Mouse (Mus musculus): Measurements from ENCODE around the gene Spred1. TPM values are rescaled to one million over a fixed set of nuclear protein-coding genes. Genes with fewer than 3 reads are reported as not detected.
"Not testable (repeated sequence)": the region's sequence is repeated elsewhere in the genome, so short reads cannot be mapped to it uniquely, and the experiment has no call there.

Spred1 gene
- polyA plus RNA-seq, 1 experiment from 2014 or later = 23.4 TPM

DNA sequence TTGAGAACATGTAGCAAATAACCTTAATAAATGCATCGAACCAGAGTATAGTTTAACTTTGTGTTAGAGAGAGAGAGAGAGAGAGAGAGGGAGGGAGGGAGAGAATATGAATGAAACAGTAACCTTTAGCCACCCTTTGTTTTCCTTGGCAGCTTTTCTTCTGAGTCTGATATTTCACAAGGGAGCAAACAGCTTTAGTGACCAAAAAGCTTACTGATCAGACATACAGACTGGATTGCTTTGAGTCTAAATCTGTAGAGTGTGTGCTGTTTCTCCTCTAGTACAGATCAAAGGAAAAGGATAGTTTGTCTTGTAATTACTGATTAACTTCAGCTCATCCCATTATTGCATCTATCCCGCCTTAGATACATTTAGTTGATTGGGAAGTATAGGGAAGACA is 8.0 kb downstream of the Spred1 start:
- H3K4me3 ChIP-seq (replicated peaks; ENCODE audit: low read length) = no peak overlapping the region
- H3K27ac ChIP-seq = no peak overlapping the region
- no peak overlapping the region for H3K9ac ChIP-seq
- peaks cover 7% of the 10 kb centered on the region; the same call in 1 of the 2 replicates for H3K4me1 ChIP-seq (replicated peaks; ENCODE audit: control insufficient read depth, insufficient read depth, low read length)
- H3K4me2 ChIP-seq (replicated peaks) = no peak overlapping the region
- H3K27me3 ChIP-seq (ENCODE audit: control insufficient read depth, insufficient read depth, low read length) = no peaks in the 10 kb centered on the region
- no peaks in the 10 kb centered on the region for H3K36me3 ChIP-seq (replicated peaks; ENCODE audit: control insufficient read depth, insufficient read depth)
- WGBS = 86% methylated on average over 2 of the region's 2 CpGs
- H3K9me3 ChIP-seq (ENCODE audit: control insufficient read depth, low read length) = no peaks in the 10 kb centered on the region
- ATAC-seq (ENCODE audit: low FRiP score) (no peak), DNase-seq (ENCODE audit: low spot score) (no peak)

DNA sequence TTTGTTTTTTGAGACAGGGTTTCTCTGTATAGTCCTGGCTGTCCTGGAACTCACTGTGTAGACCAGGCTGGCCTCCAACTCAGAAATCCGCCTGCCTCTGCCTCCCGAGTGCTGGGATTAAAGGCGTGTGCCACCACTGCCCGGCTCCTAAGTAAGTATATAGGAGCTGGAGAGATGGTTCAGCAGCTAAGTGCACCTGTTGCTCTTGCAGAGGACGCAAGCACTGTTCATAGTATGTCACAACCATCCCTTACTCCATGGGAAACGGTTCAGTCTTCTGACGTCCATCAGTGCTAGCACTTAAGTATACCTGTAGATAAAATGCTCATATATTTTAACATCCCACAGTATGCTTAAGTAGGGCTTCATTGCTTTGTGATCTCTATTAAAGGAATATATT is 9.9 kb downstream of the Spred1 start:
- H3K9ac ChIP-seq; H3K4me1 ChIP-seq (replicated peaks; ENCODE audit: control insufficient read depth, insufficient read depth, low read length); DNase-seq (ENCODE audit: low spot score); H3K36me3 ChIP-seq (replicated peaks; ENCODE audit: control insufficient read depth, insufficient read depth); H3K9me3 ChIP-seq (ENCODE audit: control insufficient read depth, low read length); H3K27me3 ChIP-seq (ENCODE audit: control insufficient read depth, insufficient read depth, low read length); ATAC-seq (ENCODE audit: low FRiP score); H3K27ac ChIP-seq; H3K4me2 ChIP-seq (replicated peaks); H3K4me3 ChIP-seq (replicated peaks; ENCODE audit: low read length): not testable (repeated sequence)
- WGBS = 94% methylated on average over 7 of the region's 7 CpGs

DNA sequence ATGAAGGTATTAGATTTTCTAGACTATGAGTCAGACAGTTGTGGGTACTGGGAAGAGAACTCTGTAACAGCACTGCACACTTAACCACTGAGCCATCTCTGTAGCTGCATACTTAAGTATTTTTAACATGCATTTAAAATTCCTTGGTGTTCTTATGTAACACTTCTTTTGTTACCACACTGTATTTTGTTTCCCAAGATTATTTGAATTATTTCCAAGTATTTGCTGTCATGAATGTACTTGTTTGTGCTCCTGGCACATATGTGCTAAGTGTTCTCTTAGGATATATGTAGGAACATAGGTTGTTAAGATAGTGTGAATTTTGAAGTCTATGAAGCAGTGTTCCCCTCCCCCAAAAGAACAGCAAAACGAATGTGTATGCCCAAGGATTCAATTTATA is 10.7 kb downstream of the Spred1 start:
- DNase-seq (ENCODE audit: low spot score) = no peak
- no peaks in the 10 kb centered on the region for H3K36me3 ChIP-seq (replicated peaks; ENCODE audit: control insufficient read depth, insufficient read depth)
- no peak overlapping the region for H3K4me3 ChIP-seq (replicated peaks; ENCODE audit: low read length)
- no peaks in the 10 kb centered on the region for H3K4me1 ChIP-seq (replicated peaks; ENCODE audit: control insufficient read depth, insufficient read depth, low read length)
- no peak for ATAC-seq (ENCODE audit: low FRiP score)
- H3K9me3 ChIP-seq (ENCODE audit: control insufficient read depth, low read length) = no peaks in the 10 kb centered on the region
- no peaks in the 10 kb centered on the region for H3K27me3 ChIP-seq (ENCODE audit: control insufficient read depth, insufficient read depth, low read length)
- no peak overlapping the region for H3K4me2 ChIP-seq (replicated peaks)
- no peak overlapping the region for H3K9ac ChIP-seq
- WGBS = 72% methylated on average over 1 of the region's 1 CpGs
- H3K27ac ChIP-seq = no peak overlapping the region

GRCm38 (mm10) chr2:117133541-117133940 is 12.4 kb downstream of the Spred1 start:
- DNase-seq (ENCODE audit: low spot score) = no peak
- 86% methylated on average over 2 of the region's 2 CpGs for WGBS
- Histone ChIP-seq H3K9me3 (ENCODE audit: control insufficient read depth, low read length) (no peaks in the 10 kb centered on the region), H3K27ac (no peak overlapping the region), H3K4me3 (replicated peaks; ENCODE audit: low read length) (no peak overlapping the region), H3K4me2 (replicated peaks) (no peak overlapping the region), H3K4me1 (replicated peaks; ENCODE audit: control insufficient read depth, insufficient read depth, low read length) (peaks cover 5% of the 10 kb centered on the region; the same call in 1 of the 2 replicates), H3K27me3 (ENCODE audit: control insufficient read depth, insufficient read depth, low read length) (no peaks in the 10 kb centered on the region), H3K36me3 (replicated peaks; ENCODE audit: control insufficient read depth, insufficient read depth) (no peaks in the 10 kb centered on the region), H3K9ac (no peak overlapping the region)
- no peak for ATAC-seq (ENCODE audit: low FRiP score)

GRCm38 (mm10) chr2:117137751-117138150 is 16.6 kb downstream of the Spred1 start:
- no peak overlapping the region for H3K27ac ChIP-seq
- H3K4me3 ChIP-seq (replicated peaks; ENCODE audit: low read length) = no peak overlapping the region
- no peak overlapping the region for H3K4me2 ChIP-seq (replicated peaks)
- no peaks in the 10 kb centered on the region for H3K27me3 ChIP-seq (ENCODE audit: control insufficient read depth, insufficient read depth, low read length)
- WGBS = 18% methylated on average over 1 of the region's 1 CpGs
- no peaks in the 10 kb centered on the region for H3K9me3 ChIP-seq (ENCODE audit: control insufficient read depth, low read length)
- no peak for DNase-seq (ENCODE audit: low spot score)
- H3K9ac ChIP-seq = no peak overlapping the region
- H3K36me3 ChIP-seq (replicated peaks; ENCODE audit: control insufficient read depth, insufficient read depth) = no peaks in the 10 kb centered on the region
- peaks cover 5% of the 10 kb centered on the region; the same call in 1 of the 2 replicates for H3K4me1 ChIP-seq (replicated peaks; ENCODE audit: control insufficient read depth, insufficient read depth, low read length)
- no peak for ATAC-seq (ENCODE audit: low FRiP score)

- no peak overlapping the region for H3K27ac ChIP-seq
Measured at GRCm38 (mm10) chr2:117138932-117139331, 17.8 kb downstream of the Spred1 start.

GRCm38 (mm10) chr2:117139977-117140376 is 18.8 kb downstream of the Spred1 start:
- Histone ChIP-seq H3K27me3 (ENCODE audit: control insufficient read depth, insufficient read depth, low read length) (no peaks in the 10 kb centered on the region), H3K36me3 (replicated peaks; ENCODE audit: control insufficient read depth, insufficient read depth) (no peaks in the 10 kb centered on the region), H3K9me3 (ENCODE audit: control insufficient read depth, low read length) (no peaks in the 10 kb centered on the region), H3K4me1 (replicated peaks; ENCODE audit: control insufficient read depth, insufficient read depth, low read length) (peaks cover 5% of the 10 kb centered on the region; the same call in 1 of the 2 replicates), H3K4me2 (replicated peaks) (no peak overlapping the region), H3K4me3 (replicated peaks; ENCODE audit: low read length) (no peak overlapping the region), H3K9ac (no peak overlapping the region), H3K27ac (no peak overlapping the region)
- WGBS = 80% methylated on average over 1 of the region's 1 CpGs
- DNase-seq (ENCODE audit: low spot score) = no peak
- ATAC-seq (ENCODE audit: low FRiP score) = no peak

More at GRCm38 (mm10) chr2:117138932-117139331, 17.8 kb downstream of the Spred1 start:
- WGBS = 85% methylated on average over 5 of the region's 5 CpGs
- no peaks in the 10 kb centered on the region for H3K27me3 ChIP-seq (ENCODE audit: control insufficient read depth, insufficient read depth, low read length)
- DNase-seq (ENCODE audit: low spot score) (no peak), ATAC-seq (ENCODE audit: low FRiP score) (no peak)
- no peaks in the 10 kb centered on the region for H3K36me3 ChIP-seq (replicated peaks; ENCODE audit: control insufficient read depth, insufficient read depth)
- H3K9me3 ChIP-seq (ENCODE audit: control insufficient read depth, low read length) = no peaks in the 10 kb centered on the region
- H3K4me3 ChIP-seq (replicated peaks; ENCODE audit: low read length) = no peak overlapping the region
- peaks cover 5% of the 10 kb centered on the region; the same call in 1 of the 2 replicates for H3K4me1 ChIP-seq (replicated peaks; ENCODE audit: control insufficient read depth, insufficient read depth, low read length)
- H3K9ac ChIP-seq = no peak overlapping the region
- no peak overlapping the region for H3K4me2 ChIP-seq (replicated peaks)

DNA sequence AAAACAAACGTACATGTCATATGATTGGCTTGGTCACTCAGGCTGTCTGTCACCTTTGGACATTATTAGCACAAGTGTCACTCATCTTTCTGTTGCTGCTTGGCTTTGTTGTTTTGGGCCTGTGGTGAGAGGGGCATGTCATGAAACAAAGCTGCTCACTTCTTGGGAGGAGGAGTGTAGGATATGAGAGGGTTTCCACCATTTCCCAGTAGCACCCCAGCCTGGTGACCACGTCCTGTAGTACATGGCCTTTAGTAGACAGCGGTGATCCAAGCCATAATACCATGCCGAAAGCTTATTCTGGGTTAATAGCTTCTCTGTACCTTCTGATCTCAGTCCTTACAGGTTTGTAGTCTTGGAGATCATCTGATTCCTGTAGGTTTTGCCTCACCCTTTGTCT is 21.9 kb downstream of the Spred1 start:
- H3K27ac ChIP-seq = no peak overlapping the region
- DNase-seq (ENCODE audit: low spot score) = no peak
- H3K27me3 ChIP-seq (ENCODE audit: control insufficient read depth, insufficient read depth, low read length) = no peaks in the 10 kb centered on the region
- H3K4me1 ChIP-seq (replicated peaks; ENCODE audit: control insufficient read depth, insufficient read depth, low read length) = no peaks in the 10 kb centered on the region
- no peak overlapping the region for H3K4me3 ChIP-seq (replicated peaks; ENCODE audit: low read length)
- no peak overlapping the region for H3K9ac ChIP-seq
- H3K9me3 ChIP-seq (ENCODE audit: control insufficient read depth, low read length) = no peaks in the 10 kb centered on the region
- 93% methylated on average over 4 of the region's 4 CpGs for WGBS
- no peaks in the 10 kb centered on the region for H3K36me3 ChIP-seq (replicated peaks; ENCODE audit: control insufficient read depth, insufficient read depth)
- H3K4me2 ChIP-seq (replicated peaks) = no peak overlapping the region
- ATAC-seq (ENCODE audit: low FRiP score) = no peak

DNA sequence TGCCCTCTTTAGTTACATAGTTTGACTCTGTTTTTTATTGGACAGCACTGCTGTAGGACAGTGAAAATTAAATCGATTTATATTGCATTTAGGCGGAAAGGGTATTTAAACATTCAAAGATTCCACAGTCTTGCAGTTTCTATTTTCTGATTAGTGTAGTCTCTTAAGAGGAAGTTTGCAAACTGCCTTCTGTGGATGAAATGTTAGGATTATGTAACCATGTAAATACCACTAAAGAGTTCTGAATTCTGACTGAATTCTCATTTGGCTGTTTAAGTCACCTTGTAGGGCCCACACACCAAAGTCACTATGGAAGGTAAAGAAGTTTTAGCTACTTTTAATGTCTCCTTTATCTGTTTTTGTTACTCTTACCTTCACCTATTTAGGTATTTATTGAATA is 24.9 kb downstream of the Spred1 start:
- Histone ChIP-seq H3K27me3 (ENCODE audit: control insufficient read depth, insufficient read depth, low read length) (no peaks in the 10 kb centered on the region), H3K4me2 (replicated peaks) (no peak overlapping the region), H3K4me3 (replicated peaks; ENCODE audit: low read length) (no peak overlapping the region), H3K36me3 (replicated peaks; ENCODE audit: control insufficient read depth, insufficient read depth) (no peaks in the 10 kb centered on the region), H3K9me3 (ENCODE audit: control insufficient read depth, low read length) (no peaks in the 10 kb centered on the region), H3K9ac (no peak overlapping the region), H3K27ac (no peak overlapping the region), H3K4me1 (replicated peaks; ENCODE audit: control insufficient read depth, insufficient read depth, low read length) (0 out of 2 replicates have a peak, but pooled peaks cover 3% of the 10 kb centered on the region)
- WGBS = 96% methylated on average over 2 of the region's 2 CpGs
- DNase-seq (ENCODE audit: low spot score) (no peak), ATAC-seq (ENCODE audit: low FRiP score) (no peak)

DNA sequence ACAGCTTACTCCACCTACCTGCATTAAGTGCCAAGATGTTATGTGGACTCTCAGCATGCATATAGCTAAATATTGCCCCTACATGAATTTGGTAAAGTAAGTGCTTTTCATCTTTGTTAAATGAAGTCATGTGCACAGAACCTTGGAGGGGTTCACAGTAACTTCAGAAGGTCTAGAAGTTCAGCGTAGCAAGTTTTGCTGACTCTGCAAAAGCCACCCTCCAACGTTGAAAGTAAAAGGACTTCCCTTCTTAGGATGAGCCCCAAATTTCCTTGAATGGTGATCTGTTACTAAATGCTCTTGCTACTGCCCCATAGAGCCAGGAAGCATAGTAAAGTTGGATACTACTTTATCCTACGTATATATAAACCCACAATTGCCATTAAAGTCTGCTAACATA is 25.4 kb downstream of the Spred1 start:
- Histone ChIP-seq H3K9ac (no peak overlapping the region), H3K27me3 (ENCODE audit: control insufficient read depth, insufficient read depth, low read length) (no peaks in the 10 kb centered on the region), H3K4me2 (replicated peaks) (no peak overlapping the region), H3K36me3 (replicated peaks; ENCODE audit: control insufficient read depth, insufficient read depth) (no peaks in the 10 kb centered on the region), H3K4me3 (replicated peaks; ENCODE audit: low read length) (no peak overlapping the region), H3K9me3 (ENCODE audit: control insufficient read depth, low read length) (no peaks in the 10 kb centered on the region), H3K4me1 (replicated peaks; ENCODE audit: control insufficient read depth, insufficient read depth, low read length) (0 out of 2 replicates have a peak, but pooled peaks cover 3% of the 10 kb centered on the region), H3K27ac (no peak overlapping the region)
- WGBS = 83% methylated on average over 3 of the region's 3 CpGs
- no peak for DNase-seq (ENCODE audit: low spot score)
- no peak for ATAC-seq (ENCODE audit: low FRiP score)

All from hindbrain, embryonic 14.5 days (tissue).